Mouse (Mus musculus): ENCODE results near the gene Olfr761.
"Not testable (repeated sequence)": the region's sequence is repeated elsewhere in the genome, so short reads cannot be mapped to it uniquely, and the experiment has no call there.

The Olfr761 gene

DNA sequence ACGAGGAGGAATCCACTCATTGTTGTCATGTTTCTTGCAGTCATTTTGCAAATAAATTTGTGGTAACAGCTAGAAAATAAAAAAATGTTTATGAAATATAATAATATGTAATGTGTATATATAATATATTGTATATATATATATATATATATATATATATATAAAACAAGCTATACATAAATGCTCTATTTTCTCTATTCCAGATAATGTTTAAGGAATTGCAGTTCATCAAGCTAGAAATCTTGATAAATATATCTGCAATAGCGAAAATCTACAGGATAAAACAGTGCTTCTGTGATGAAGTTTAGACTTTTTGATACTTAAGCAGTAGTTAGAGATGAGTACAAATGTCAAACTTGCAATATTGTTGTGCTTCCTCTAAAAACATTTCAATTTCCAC, at the start of gene Olfr761:
Gene Olfr761 (minus strand): TSS at position 101 of the 400 bp plus-strand sequence.
- DNase-seq: no peak

DNA sequence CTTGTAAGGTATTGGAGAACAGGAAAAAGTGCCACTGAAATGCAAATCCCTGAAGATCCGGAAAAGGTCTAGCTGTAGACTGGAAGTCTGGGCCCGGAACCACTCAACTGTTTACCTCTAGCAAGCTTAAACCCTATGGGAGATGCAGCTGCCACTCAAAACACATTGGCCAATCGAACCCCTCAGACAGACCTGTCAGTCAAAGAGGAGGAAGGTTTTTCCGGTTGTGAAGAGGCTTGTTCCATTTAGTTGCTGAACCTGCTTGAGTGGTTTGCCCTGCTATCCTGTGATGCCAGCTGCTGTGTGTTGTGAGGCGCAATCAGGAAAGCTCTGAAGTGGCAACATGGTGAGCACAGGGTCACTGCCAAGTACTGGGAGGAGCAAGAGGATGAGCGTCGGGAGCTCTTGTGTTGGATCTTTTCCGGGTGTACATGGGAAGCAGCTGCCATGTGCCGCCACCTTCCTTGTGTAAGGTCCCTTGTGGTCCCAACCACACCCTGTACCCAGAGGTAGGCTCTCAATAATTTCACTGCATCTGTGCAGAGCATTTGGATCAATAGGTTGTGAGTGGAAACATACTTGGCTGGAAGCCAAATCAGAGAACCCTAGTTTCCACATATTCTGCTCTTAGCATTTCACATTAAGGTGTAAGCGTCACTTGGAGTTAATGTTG, 42.9 kb upstream of the Olfr761 start:
- no peak for DNase-seq

DNA sequence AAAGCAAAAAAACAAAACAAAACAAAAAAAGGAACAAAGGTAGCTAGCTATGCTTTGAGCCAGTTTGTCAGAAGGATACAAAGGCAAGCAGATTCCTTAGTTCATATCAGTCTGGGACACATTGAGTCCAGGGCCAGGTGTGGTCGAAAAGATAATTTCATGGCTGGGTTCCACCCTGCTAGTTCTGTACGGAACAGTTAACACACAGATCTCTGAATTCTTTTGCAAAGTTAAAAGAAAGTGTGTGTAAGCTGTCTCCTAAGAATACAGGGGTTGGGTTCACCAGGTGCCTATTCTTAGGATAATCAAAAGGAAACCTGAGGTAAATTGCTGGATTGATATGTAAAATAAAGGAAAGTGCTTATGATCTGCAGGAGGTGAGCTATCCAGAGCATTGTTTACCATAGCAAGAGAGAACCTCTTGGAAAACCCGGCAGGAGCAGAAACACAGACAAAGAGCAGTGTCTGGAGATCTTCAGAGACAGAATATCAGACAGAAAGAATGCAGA, 37.6 kb upstream of the Olfr761 start:
- DNase-seq: no peak

DNA sequence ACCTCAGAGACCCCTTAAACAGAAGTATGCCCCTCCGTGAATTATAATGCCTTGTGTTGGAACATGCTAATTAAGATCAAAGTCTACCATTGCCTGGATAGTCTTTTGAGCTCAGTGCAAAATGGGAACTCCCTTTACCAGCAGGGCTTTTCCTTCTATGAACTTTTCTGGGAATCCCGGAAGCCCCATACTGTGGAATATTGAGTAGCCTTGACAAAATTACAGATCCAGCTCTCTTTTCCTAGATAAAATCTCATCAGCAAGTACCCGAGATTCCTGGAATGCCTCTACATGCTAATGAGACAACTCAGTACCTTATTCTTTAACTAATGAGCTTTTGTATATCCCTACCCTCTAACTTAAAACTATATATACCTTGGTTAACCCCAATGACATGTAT, 20.7 kb upstream of the Olfr761 start:
- DNase-seq: no peak

DNA sequence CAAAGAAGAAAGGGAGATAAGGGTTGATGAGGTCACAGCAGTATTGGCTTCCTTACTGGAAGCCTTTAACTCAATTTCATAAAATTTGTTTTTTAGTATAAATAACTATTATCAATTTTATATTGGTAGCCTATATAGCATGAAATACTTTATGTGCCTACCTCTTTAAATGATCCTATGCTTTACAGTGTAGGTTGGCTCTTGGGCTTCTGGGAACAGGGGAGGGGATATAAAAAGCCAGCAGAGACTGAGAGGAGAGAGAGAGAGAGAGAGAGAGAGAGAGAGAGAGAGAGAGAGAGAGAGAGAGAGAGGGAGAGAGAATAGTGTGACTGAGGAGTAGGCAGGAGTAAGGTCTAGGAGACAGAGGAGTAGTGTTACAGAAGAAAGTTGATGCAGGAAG, 32.6 kb downstream of the Olfr761 start, which contains the start of gene Olfr128:
Gene Olfr128 (plus strand): TSS at position 301 of the 400 bp plus-strand sequence.
- DNase-seq: no peak

DNA sequence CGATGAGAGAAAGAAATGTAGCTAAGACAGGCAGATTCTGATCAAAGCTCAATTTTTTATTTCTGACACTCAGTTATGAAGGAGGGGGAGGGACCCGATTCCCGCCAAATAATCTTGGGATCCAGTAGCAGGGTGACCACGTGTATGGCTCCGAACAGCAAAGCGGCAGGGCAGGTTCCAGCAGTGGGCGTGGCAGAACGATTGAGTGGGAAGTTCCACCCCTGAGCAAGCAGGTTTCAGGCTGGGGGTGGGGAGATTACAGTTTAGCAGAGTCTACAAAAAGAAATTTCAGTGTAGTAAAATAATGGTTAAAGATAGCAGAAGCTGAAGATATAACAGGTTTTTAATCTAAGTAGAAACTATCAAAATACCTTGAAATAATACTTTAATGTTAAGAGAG, 46.1 kb downstream of the Olfr761 start:
- DNase-seq: not testable (repeated sequence)
